Mouse (Mus musculus): ENCODE results near the gene Spata19.

The Spata19 gene

GRCm38 (mm10) chr9:27396500-27396899 lies at the start of gene Spata19:
Spata19 (plus strand) TSS chr9:27396800.
- DNase-seq (ENCODE audit: low spot score): no peak

GRCm38 (mm10) chr9:27353082-27353481 lies 43.5 kb upstream of the Spata19 start:
- no peak for DNase-seq (ENCODE audit: low spot score)

- DNase-seq (ENCODE audit: low spot score): no peak
These were observed 38.7 kb upstream of the Spata19 start for GRCm38 (mm10) chr9:27357893-27358292.

GRCm38 (mm10) chr9:27367231-27367630 lies 29.4 kb upstream of the Spata19 start:
- DNase-seq (ENCODE audit: low spot score): no peak

DNA sequence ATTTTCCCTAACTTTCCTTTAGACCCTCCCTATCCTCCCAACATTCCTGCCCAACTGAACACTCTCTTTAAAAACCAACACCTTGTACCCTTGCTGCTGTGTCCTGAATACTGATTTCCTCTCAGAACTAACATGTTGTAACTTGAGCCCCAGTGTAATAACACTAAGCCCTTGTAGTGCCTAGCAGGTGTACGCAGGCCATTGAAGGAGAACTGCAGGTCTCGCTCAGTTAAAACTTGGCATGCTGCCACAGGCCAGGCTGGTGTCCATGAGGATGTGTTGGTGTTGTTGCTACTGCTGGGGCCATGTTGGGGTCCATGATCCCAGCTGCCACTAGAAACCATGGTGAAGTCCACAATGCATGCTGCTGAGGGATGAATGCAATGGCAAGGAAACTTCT lies 27.5 kb upstream of the Spata19 start:
- no peak for DNase-seq (ENCODE audit: low spot score)

DNA sequence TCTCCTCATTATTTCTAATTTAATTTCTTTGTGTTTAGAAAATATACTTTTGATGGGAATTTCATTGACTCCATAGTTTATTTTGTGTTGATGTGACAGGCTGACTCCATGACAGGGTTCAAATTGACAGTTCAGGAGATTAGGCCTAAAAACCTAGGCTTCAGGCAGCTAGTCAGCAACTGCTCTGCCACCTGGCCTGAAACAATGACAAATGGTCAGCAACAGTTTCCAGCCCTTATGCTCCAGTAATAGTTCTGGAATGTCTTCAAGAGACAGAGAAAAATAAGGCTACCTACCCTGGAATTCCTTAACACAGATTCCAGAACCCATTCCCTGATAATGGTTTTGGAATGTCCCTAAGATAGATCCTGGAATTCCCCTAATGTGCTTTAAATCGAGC lies 20.9 kb upstream of the Spata19 start:
- DNase-seq (ENCODE audit: low spot score): no peak

DNA sequence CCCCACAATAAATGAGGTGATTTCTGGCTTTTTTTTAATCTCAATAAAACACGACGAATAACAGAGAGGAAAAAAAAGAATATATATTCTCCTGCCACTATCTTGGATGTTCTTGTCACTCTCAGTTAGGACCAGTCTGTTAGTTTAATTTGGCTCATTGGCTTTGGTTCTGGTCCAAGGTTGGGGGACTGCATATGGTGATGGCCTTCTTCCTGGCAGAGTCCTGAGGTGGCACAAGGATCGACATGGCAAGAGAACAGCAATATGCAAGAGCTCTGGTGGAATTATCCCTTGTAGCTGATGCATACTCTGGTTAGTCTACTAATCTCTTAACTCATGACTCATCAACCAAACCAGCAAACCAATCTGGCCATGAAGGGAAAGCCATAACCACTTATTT lies 9.6 kb upstream of the Spata19 start:
- no peak for DNase-seq (ENCODE audit: low spot score)

DNA sequence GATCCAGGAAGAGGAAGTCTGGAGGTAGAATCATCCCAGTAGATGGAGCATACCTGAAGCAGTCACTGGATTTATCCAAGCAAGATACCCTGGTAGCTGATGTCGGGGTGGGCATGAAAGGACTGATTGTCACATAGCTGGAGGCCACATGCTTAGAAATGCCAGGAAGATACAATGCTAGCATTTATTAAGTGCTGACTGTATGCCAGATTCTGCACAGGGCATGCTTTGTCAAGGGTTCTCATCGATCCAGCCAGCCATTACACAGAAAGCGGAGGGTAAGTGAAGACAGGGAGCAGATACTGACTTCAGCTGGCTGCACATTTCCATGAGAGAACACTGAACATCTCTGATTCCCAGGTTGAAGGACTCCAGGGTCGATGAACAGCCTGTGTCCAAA lies 4.6 kb downstream of the Spata19 start:
- DNase-seq (ENCODE audit: low spot score): no peak

- DNase-seq (ENCODE audit: low spot score): no peak
These were observed 13.1 kb downstream of the Spata19 start for GRCm38 (mm10) chr9:27409733-27410132.

DNA sequence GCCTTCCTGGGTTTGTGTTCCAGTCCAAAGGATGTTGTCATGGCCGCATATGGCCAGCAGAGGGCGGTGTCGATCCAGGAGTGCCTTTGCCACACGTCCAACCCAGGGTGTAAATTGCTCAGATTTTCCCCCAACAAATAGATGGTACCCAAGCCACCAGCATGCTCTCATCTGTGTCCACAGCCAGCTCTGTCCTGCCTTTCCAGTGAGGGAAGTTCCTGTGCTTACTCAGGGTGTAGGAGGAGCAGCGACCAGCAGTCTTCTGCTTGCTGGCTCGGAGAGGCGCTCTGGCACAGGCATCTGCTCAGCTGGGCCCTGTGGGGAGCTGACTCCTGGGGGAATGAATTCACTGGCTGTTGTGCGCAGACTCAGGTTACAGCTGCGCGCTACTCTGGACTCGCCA lies 17.5 kb downstream of the Spata19 start:
- no peak for DNase-seq (ENCODE audit: low spot score)

- no peak for DNase-seq (ENCODE audit: low spot score)
These were observed 27.9 kb downstream of the Spata19 start for GRCm38 (mm10) chr9:27424511-27424910.

GRCm38 (mm10) chr9:27428552-27428951 lies 32.0 kb downstream of the Spata19 start:
- DNase-seq (ENCODE audit: low spot score): no peak

DNA sequence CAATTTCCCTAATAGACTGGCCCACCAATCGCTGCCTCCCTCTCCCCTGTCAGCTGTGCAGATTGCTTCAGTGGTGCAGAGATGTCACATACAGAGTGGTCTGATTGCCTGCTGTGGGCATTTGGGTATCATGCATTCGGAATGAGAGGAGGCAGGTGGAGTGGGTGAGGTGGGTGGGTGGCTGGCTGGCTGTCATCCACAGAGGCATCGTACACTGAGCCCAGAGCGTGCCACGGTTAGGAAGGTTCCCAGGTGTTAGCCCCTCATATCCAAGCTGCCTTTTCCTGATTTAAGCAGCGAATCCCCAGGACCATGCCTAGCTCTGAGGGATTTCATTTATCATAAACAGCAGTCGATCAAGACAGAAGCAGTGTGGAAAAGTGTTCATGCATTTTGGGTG lies 36.7 kb downstream of the Spata19 start:
- DNase-seq (ENCODE audit: low spot score): no peak

- DNase-seq (ENCODE audit: low spot score): no peak
These were observed 39.3 kb downstream of the Spata19 start for GRCm38 (mm10) chr9:27435936-27436335.

DNA sequence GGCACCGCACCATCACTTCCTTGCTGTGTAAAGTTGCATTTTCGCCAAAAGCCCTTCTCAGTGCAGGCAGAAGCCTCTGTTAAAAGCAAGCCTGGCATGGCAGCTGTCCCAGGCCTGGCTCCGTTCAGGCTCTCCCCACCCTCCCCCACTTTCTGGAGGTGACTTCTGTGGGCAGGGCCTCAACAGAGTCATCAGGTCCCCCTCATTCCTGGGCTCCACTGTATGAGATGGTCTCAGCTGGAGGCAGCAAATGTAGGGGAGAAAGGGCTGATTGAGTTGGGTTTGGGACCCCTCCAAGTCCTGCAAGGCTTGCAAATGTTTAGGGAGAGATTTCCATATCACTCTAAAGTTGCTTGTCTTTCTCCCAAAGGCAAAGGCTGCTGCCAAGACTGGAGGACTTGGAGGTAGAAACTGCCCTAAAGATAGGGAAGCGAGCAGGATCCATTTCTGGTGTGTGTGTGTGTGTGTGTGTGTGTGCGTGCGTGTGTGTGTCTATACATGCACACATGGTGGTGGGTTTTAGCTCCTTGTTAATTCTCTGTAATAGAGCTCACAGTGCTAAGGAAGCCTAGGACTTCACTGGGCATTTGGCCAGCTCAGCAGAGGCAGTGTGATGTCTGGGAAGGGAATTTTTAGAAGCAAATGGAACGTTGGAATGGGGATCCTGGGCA lies 40.9 kb downstream of the Spata19 start:
- DNase-seq (ENCODE audit: low spot score): no peak

DNA sequence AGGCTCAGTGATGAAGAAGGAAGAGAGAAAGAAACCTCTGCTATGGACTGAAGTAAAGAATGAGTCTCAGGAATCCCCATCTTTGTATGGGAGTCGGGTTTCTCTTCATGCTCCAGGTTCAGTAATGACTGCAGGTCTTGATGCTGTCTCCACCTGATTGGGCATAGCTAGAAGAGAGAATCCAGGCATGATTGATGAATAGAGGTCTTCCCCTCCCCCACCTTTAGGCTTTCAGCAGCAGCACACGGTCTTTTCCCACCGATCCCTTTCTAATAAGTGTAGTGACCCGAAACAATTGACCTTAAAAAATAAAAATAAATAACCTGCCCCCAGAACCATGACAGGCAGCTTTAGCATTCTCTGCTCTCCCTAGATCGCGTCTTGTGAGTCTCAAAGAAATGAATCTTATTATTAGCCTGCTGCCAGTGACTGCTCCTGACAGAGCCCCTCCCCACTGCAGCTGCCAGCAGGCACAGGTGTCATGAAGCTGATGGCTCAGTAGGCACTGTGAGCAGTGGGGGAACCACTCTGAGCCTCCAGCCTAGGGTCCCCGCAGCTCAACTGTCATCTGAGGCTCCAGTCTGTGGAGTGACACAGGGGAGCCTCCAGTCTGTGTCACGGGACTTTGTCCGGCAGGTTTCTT lies 53.3 kb downstream of the Spata19 start:
- DNase-seq (ENCODE audit: low spot score): no peak

All from urinary bladder, postnatal 10 days (tissue).